Mouse (Mus musculus): Measurements from ENCODE around the gene Chn2.

Gene Chn2

DNA sequence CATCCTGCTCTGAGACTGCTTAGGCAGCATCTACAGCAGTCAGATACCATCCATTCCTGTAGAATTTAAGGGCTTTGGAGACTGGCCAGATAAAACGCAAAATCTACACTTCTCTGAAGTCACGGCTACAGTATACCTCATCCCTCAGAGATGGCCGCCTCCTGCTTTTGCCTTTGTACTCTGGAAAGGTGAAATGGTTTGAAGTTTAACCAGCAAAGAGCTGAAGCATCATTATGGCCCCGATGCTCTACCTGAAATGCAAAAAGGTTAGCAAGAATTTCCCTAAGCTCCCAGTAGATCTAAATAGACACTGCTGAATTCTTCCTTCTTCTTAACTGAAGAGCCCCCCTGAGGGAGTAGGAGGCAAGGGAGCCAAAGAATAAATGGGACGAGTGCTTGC is 202.4 kb downstream of the Chn2 start:
- no peak for DNase-seq (ENCODE audit: low read depth, low spot score)

DNA sequence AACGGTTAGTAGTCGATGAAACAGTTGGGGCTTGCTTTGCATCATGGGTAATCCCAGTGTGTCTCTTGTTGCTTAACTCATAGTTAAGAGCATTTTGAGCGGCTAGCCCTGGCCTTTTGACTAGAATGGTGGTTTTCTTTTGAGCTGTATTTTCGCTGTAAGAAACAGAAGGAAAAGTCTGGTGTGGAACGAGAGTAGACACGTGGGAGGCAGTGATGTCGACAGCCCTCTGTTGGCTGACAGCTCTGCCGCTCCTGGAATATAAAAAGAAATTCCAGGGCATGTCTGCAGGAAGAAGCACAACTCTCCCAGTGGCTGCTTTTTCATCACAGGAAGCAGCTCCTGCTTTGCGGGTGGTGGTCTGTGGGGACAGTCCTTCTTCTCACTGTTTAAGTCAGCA is 202.9 kb downstream of the Chn2 start:
- no peak for DNase-seq (ENCODE audit: low read depth, low spot score)

DNA sequence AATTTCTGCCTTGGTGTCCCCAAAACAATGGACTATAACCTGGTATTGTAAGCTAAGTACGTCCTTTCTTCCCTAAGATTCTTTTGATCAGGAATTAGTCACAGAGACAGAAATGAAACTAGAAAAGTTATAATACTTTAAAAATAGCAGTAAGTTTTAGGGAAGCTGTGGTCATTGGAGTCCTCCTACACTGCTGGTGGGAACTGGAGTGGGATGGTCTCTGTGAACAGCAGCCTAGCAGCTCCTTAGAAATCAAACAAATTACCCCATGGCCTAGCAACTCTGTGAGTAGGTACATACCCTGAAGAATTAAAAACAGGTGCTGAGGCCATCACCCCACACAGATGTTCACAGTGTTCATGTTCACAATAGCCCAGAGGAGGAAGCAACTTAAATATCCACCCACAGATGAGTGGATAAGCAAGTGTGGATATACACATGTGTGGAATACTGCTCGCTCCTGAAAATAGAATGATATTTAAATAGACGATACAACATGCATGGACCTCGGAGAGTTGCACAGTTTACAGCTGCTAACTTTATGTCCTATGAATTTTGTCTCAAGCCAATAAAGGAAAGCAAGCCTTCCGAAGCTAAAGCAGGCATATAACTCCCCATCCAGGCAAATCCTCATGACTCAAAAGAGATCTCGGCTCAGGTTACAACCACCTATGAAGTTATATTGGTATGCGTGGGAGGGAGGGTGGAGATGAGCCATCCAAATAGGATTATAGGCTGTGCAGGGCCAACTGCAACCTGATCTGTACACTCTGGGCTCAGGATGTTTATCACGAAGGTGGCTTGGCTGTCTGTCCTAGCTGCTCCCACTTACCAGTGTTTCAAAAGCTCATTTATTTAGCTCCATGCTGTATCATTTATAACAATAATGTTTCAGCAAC is 209.2 kb downstream of the Chn2 start:
- DNase-seq (ENCODE audit: low read depth, low spot score): no peak

DNA sequence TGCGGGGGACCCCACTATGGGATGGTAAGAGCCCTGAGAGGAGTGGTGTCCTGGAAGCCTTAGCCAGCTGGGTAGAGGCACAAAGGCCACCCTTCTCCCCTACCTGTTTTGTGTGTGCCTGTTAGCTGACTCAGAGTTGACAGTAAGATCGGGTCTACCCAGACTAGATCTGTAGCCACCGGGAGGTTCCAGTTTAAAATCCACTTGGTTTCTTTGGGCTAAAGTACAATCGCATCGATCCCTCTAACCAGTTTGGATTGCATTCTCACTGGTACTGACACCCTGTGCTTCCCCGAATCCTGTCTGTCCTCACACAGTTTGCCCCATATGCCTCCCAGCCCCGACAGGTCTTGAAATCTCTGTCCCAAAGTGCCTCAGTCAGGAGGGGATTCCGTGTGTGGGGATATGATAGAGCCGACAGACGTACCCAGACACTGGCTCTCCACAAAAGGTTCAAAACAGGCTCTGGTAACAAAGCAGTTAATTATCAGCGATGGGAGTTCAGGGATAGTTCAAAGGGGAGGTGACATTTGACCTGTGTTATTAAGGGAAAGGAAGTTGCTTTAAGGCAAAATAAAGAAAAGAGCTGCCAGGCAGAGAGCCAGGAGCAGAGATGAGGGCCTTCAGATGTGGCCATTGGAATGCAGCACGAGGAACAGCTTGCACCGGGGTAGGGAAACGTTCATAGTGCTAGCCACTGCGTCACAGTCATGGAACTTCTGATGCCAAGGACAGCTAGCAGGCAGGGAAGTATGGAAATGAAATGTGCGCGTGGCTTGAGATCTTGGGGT is 212.2 kb downstream of the Chn2 start:
- DNase-seq (ENCODE audit: low read depth, low spot score): no peak

DNA sequence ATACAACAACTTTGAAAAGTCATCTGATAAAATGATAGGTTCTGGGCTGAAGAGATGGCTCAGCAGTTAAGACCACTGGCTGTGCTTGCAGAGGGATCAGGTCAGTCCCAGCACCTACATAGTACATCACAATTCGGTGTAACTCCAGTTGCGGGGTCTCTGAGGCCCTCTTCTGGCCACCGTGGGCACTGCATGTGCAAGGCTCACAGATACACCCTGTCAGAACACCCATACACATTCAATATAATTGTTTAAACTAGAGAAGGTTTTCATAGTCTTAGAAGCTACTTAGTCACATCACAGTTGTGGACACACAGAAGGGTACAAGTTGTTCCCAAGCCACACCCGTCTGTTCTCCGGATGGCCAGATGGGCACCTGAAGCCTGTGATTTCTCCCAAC is 213.9 kb downstream of the Chn2 start:
- DNase-seq (ENCODE audit: low read depth, low spot score): peak; percentile 30

DNA sequence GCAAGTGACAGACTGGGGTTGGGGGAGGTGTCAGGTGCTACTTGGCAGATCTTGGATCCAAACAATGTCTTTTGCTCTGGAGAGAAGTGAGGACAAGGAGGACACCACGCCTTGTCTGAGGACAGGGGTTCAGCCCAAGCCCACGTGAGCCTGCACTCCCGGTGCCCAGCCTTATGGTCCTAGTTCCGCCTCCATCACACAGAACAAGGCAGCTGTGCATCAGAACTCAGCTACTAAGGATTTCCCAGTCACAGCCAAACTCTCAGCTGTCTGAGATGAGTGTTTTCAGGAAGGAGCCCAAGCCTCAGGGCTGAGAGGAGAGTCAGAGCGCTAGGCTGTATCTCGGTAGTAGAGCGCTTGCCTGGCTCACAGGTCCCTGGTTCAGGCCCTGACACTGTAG is 214.5 kb downstream of the Chn2 start:
- DNase-seq (ENCODE audit: low read depth, low spot score): no peak

DNA sequence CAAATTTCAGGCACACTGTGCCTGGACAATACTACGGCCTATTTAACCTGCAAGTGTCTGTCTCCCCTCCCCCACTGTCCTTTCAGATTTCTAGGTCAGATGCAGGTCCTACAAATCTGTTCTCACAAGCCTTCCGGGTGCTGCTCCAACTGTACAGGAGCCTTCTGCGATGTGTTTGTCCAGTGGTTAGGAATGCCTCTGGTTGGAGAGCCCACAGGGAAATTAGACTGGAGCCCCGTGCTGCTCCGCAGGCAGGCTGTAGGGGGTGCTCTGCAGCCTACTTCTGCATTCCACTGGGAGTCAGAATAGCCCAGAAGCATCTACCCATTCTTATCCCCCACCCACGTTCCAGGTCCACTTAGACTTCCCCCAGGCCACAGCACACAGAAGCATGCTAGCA is 215.4 kb downstream of the Chn2 start:
- DNase-seq (ENCODE audit: low read depth, low spot score): no peak

DNA sequence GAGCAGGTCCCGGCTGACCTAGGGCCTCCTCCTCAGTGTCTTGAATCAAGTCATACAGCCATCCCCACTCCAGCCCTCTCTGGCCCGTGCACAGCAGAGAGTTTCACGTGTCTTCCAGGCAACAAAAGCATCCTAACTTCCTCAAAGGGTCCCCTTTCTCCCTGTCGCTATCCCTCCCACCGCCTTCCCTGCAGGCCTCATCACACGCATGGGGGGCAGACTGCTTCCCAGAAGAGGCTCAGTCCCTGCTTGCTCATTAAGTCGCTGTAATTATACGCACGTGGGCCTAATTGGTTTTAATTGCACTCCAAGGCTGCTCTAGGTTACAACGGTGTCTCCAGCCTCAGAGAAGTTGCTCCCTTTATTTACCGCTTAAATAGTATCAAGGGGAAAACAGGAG is 216.0 kb downstream of the Chn2 start:
- DNase-seq (ENCODE audit: low read depth, low spot score): no peak

DNA sequence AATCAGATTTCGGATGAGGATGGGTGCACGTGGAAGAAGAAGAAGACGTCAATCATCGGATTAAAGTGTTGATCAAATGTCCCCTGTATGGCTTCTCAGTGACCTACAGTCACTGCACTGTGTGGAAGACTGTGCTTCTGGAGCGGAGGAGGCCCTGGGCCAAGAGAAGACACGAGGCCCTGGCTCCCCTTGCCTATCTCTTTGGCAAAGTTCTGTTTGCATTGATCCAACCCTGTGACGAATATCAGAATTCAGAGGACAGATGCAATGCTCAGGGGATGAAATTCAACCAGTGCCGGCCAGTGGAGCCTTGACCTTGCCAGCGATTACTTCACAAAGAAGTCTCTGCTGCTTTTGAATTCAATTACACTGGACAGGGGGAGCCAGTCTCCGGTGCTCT is 217.0 kb downstream of the Chn2 start:
- DNase-seq (ENCODE audit: low read depth, low spot score): no peak

DNA sequence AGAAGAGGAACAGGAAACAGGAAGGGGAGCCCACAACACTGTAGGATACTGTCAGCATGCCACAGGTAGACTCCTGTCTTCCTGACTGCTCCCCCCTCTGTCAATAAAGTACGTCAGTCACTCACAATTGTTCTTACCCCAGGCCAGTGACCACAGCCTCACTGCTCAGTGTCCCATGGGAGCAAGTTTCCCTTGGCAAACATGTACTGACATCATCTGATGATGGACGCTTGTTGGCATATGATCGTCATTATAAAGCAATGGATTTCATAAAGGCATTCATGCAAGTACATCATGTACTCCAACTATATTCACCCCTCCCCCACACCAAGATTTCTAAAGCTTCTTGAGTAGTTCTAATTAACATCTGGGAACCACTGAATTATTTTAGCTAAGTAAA is 218.2 kb downstream of the Chn2 start:
- DNase-seq (ENCODE audit: low read depth, low spot score): no peak

DNA sequence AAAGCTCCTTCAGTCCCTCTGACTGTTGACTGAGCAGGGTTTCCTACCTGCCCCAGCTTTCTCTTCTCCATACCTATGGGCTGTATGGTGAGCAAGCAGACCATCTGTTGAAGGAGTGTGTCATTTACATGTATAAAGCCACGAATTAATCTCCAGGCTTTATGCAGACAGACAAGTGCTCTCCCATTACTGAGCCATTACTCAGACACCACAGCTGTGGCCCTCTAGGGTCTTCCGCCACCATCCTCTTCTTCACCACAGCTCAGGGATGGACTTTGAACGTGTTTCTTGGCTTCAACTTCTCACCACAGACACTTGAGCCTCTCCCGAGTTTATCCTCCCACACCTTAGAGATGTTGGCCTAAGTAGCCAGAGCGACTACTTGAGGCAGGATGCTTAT is 219.1 kb downstream of the Chn2 start:
- no peak for DNase-seq (ENCODE audit: low read depth, low spot score)

DNA sequence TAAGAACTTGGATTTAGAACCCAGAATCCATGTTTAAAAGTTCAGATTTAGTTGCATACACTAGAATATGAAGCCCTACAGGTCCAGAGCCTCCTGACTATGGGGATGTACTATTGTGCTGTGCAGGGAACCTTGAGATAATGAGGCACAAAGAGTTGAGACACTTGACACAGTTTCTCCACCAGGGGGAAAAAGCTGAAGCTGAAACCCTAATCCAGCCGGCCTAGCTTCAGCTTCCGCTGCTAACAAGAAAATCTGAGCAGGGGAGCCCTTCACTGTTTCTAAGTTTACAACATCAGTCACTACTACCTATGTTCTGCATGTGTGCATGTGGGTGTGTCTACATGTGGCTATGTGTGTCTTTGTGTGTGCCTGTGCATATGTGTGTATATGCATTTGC is 223.4 kb downstream of the Chn2 start:
- peak; percentile 7 for DNase-seq (ENCODE audit: low read depth, low spot score)

DNA sequence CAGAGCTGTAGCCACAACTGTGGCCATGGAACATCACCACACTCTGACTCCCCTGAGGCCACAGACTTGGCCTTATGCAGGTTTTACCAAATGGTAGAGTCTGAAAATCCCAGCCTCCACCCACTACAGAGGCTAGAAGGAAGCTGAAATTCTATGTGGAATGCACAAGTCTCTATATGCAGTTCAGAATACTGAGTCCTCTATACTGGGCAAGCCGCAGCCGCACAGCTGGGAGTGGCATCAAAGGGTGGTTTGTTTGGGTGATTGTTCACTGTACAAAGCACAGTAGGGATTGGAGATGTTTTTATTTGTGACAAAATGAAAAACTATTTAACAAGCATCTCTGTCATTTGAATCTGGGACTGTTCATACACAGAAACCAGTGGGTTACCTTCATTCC is 224.5 kb downstream of the Chn2 start:
- DNase-seq (ENCODE audit: low read depth, low spot score): no peak

DNA sequence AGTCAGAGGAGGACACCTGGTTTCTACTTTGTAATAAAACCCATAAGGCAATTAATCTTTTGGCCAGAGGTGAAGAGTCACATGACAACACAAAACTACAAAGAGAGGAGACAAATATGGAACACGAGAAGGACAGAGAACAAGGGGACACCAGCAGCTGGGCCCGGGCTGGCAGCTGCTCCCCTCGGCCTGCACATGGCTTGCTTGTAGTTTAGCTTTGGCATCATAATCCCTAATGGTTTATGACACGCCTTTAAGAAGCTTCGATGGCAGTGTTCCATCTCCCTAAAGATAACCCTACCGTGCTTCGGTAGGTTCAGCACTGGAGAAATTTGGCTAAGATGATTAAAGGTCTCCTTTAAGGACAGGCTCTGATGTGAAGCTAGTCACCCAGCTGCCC is 225.2 kb downstream of the Chn2 start:
- no peak for DNase-seq (ENCODE audit: low read depth, low spot score)

DNA sequence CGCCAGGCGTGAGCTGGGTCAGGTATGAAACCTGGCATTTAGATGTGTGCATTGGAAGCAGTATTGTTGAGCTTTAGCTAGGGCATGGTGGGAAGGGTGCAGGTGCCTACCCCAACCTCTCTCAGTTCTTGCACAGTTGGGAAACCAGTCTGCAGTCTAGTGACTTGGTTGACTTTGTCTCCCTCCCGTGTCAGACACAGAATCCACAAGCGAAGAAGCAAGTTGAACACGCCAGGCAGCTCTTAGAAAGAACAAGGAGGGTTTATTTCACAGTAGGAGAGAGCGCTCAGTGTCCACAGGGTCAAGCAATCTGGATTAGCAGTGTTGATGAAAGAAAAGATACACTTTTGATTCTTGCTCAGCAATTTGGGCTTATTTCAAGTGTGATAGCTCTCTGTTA is 226.0 kb downstream of the Chn2 start:
- DNase-seq (ENCODE audit: low read depth, low spot score): no peak

DNA sequence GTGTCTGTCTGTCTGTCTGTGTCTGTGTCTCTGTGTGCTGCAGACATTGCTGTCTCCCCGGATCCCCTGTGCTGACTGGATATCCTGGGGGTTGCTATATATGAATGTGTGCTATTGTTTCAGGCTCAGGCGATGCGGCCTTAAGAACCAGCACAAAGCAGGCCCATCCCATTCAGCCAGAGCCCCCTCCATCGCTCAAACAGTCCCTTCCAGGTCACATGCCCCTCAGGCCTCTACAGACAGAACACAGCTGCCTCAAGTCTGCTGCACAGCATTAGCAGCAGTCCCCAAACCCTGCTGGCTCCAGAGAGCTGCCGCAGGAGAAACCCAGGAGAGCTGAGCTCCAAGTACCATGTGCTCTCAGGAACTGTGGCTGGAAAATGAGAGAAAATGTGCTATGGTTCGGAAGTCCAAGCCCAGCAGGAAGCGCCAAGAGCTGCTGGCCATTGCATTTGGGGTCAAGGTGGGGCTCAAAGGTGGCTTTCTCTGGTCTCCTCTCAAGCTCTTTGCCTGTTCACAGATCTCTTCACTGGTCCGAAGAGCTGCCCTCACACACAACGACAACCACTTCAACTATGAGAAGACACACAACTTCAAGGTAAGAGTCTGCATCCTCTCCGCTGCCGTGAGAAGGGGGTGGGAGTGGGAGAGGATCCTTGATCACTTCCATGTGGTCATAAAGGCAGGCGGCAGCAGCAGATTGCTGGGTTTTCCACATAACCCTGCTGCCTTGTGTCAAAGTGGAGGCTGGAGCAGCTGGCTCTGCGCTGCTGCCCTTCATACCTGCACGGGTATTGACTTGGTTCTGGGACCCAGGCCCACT is 233.4 kb downstream of the Chn2 start:
- DNase-seq (ENCODE audit: low read depth, low spot score): no peak

DNA sequence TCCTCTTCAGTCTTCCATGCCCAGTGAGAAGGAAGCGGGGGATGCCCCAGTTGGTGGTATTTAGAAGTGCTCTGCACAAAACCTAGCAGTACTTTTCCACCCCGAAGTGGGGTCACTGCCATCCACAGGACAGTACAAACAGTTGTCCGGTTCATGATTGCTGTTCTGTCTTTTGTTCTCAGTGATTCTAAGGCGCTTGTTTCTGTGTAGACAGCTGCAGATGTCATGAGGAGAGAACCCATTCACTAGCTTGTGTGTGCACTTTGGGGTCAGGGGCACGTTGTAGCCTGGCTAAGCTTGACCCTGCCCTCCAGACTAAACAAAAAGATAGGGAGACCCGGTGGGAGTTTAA is 234.0 kb downstream of the Chn2 start:
- DNase-seq (ENCODE audit: low read depth, low spot score): no peak

DNA sequence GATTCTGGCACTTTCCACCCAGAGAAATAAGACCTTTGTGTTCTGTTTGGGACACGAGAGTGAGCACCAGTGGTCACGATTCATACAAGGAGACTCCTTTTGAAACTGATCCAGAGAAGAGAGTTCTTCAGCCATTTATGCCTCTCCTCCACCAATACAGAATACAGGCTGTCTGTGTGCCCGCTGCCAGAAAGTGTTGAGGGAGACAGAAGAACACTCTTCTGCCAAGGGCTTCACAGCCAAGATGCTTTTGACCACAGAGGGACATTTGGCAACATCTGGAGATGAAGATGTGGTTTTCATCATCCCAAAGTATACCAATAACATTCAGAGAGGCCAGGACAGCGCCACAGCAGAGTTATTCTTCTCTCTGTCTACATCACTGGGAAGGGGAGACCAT is 237.9 kb downstream of the Chn2 start:
- no peak for DNase-seq (ENCODE audit: low read depth, low spot score)

DNA sequence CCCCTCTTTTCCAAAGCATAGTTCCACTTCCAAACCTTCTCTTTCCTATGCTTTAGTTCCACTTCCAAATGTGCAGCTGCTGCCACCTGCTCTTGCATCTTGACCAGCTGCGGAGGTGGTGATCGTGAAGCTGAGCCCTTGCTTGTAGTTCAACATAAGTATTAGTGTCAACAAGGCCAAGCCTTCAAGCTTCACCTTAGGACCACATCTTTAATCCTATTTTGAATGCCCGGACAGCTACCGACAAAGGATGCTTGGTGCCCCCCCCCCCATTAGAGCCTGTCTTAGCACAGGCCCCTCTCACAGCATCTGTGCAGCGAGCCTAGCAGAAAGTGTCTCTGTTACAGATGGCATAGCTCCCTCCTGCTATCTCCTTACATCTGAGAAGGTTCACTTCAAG is 238.5 kb downstream of the Chn2 start:
- no peak for DNase-seq (ENCODE audit: low read depth, low spot score)

DNA sequence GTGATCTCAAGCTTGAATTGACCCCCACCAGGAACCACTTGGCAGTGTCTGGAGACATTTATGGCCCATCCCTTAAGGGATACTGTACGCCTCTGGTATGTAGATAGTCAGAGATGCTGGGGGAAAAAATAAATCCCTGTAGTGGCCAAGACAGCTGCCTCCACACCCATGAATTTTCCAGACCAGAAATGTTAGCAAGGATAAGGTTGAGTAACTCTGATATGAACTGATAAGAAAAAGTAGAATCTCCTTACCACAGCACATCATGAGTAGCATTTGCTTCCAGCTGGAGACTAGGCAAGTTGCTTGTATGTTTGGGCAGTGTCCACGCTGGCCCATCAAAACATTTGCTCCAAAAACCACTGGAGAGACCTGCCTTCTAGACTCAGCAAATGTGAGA is 239.3 kb downstream of the Chn2 start:
- DNase-seq (ENCODE audit: low read depth, low spot score): no peak

DNA sequence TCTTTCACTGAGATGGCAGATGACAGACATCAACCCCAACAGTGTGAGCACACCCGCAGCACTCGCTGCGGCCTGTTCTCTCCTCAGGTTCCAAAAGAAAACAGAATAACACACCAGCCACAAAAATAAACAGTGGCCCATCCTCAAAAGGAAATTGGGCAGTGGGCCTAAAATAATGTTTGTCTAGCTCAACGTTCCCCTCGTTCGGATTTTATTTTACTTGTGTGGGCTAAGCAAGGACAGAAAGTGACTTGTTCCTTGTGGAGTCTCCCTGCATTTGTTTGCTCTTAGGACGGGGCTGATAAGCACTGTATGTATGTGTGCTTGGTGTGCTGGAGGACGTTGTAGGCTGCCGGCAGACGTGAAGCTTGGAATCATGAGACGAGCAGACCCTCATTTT is 240.0 kb downstream of the Chn2 start:
- DNase-seq (ENCODE audit: low read depth, low spot score): no peak

DNA sequence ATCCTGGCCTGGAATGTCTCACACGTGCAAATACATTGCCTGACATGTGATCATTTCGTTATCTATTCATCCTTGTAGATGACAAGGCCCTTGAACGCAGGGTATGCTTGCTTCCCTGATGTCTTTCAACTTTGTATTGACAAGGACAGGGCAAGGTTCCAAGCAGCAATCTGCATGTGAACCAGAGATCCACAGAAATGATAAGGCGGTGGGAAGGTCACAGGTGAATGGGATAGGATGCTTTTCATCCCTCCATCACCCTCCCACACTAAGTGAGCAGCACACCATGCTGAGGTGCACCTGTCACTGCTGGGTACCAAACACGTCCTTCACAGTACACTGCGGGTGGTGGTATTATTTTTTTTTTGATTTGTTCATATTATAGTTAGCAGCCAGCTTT is 240.9 kb downstream of the Chn2 start:
- DNase-seq (ENCODE audit: low read depth, low spot score): no peak
